Mouse (Mus musculus) MEL (cell line): ENCODE measurements at regions not wholly inside any gene's neighbourhood (a gene's known extent, or its start where the extent isn't known, plus 50 kb on each side); places are given as distances from the start of the nearest gene placed in this dataset.

ENCODE experiments used
- DNase-seq: peaks from one replicate; pipeline ENCODE4 v3.0.0; 2011; ENCODE audit warnings: low read depth, low spot score
- H3K27ac ChIP-seq: 2 replicates; pipeline ENCODE4 v1.5.1; 2012; ENCODE audit warnings: low read depth, mild to moderate bottlenecking, control low read depth, low read length, moderate library complexity; ENCODE audit not compliant: control insufficient read depth
- H3K27me3 ChIP-seq, 2 experiments: fragments of 150-350 bp in 1 of 2; sonication (generic) in 1 of 2; 2 replicates each; pipeline ENCODE4 v1.6.1; 2012; ENCODE audit warnings: low read length in 2 of 2, mild to moderate bottlenecking in 2 of 2, improper control_type of control experiment in 1 of 2, moderate library complexity in 1 of 2; ENCODE audit not compliant: insufficient read depth in 2 of 2, control insufficient read depth in 1 of 2
- H3K36me3 ChIP-seq, 2 experiments: 2 replicates each; pipeline ENCODE4 v1.6.1; 2012 to 2014; ENCODE audit warnings: low read length in 2 of 2, improper control_type of control experiment in 1 of 2, inconsistent platforms in 1 of 2, mild to moderate bottlenecking in 1 of 2; ENCODE audit not compliant: insufficient read depth in 2 of 2, control insufficient read depth in 1 of 2
- H3K4me1 ChIP-seq, 2 experiments: fragments of 150-350 bp in 1 of 2; sonication (generic) in 1 of 2; 2 replicates each; pipeline ENCODE4 v1.6.1; 2012; ENCODE audit warnings: low read length in 2 of 2, improper control_type of control experiment in 1 of 2, mild to moderate bottlenecking in 1 of 2; ENCODE audit not compliant: insufficient read depth in 2 of 2, control insufficient read depth in 1 of 2
- H3K4me3 ChIP-seq, 2 experiments: fragments of 150-350 bp in 1 of 2; sonication (generic) in 1 of 2; 2 replicates each; pipeline ENCODE4 v1.5.1; 2012; ENCODE audit warnings: low read depth in 2 of 2, low read length in 2 of 2, mild to moderate bottlenecking in 2 of 2, moderate library complexity in 2 of 2, control low read depth in 1 of 2, improper control_type of control experiment in 1 of 2; ENCODE audit not compliant: control insufficient read depth in 1 of 2, insufficient read depth in 1 of 2
- H3K79me2 ChIP-seq: 2 replicates; pipeline ENCODE4 v1.6.1; 2012; ENCODE audit warnings: mild to moderate bottlenecking, low read length, moderate library complexity; ENCODE audit not compliant: control insufficient read depth, poor library complexity, insufficient read depth
- H3K9ac ChIP-seq: 2 replicates; pipeline ENCODE4 v1.6.1; 2012; ENCODE audit warnings: low read depth, mild to moderate bottlenecking, control low read depth, low read length, moderate library complexity; ENCODE audit not compliant: control insufficient read depth, poor library complexity, severe bottlenecking
- H3K9me3 ChIP-seq: fragments of 150-350 bp; sonication (generic); replicated peaks from 2 replicates; pipeline ENCODE4 v1.6.1; 2012; ENCODE audit warnings: mild to moderate bottlenecking, low read length, improper control_type of control experiment, moderate library complexity; ENCODE audit not compliant: insufficient read depth
- CTCF ChIP-seq, 3 experiments: IDR thresholded peaks in 2 of 3; conservative IDR thresholded peaks in 1 of 3; 2 replicates each; pipeline ENCODE4 v1.5.1; 2011 to 2012; ENCODE audit warnings: low read length in 3 of 3, low read depth in 2 of 3, mild to moderate bottlenecking in 2 of 3, improper control_type of control experiment in 1 of 3, inconsistent platforms in 1 of 3, mixed read lengths in 1 of 3, moderate library complexity in 1 of 3; ENCODE audit not compliant: control insufficient read depth in 1 of 3, insufficient read depth in 1 of 3, poor library complexity in 1 of 3, severe bottlenecking in 1 of 3
- ETS1 ChIP-seq: IDR thresholded peaks from 2 replicates; pipeline ENCODE4 v1.6.1; 2012; ENCODE audit warnings: low read depth, mild to moderate bottlenecking, inconsistent platforms, low read length, improper control_type of control experiment, moderate library complexity
- GABPA ChIP-seq: IDR thresholded peaks from 2 replicates; pipeline ENCODE4 v1.6.1; 2012; ENCODE audit warnings: low read depth, mild to moderate bottlenecking, inconsistent platforms, low read length, improper control_type of control experiment, moderate library complexity
- GATA1 ChIP-seq: IDR thresholded peaks from 2 replicates; pipeline ENCODE4 v1.6.1; 2011; ENCODE audit warnings: low read depth, low read length, improper control_type of control experiment
- JUND ChIP-seq: IDR thresholded peaks from 2 replicates; pipeline ENCODE4 v1.6.1; 2011; ENCODE audit warnings: low read depth, mild to moderate bottlenecking, improper control_type of control experiment, low read length
- MAX ChIP-seq: IDR thresholded peaks from 2 replicates; pipeline ENCODE4 v1.6.1; 2011; ENCODE audit warnings: low read length, improper control_type of control experiment
- MEF2A ChIP-seq: IDR thresholded peaks from 2 replicates; pipeline ENCODE4 v1.6.1; 2014; ENCODE audit warnings: low read depth, mild to moderate bottlenecking, inconsistent platforms, low read length, improper control_type of control experiment; ENCODE audit not compliant: poor library complexity, insufficient replicate concordance, severe bottlenecking; ENCODE audit errors: extremely low read depth
- MXI1 ChIP-seq: IDR thresholded peaks from 2 replicates; pipeline ENCODE4 v1.6.1; 2011; ENCODE audit warnings: mild to moderate bottlenecking, low read depth, low read length, improper control_type of control experiment
- MYB ChIP-seq: IDR thresholded peaks from 2 replicates; pipeline ENCODE4 v1.6.1; 2011; ENCODE audit warnings: mild to moderate bottlenecking, low read depth, low read length, improper control_type of control experiment
- MYC ChIP-seq: IDR thresholded peaks from 2 replicates; pipeline ENCODE4 v1.6.1; 2011; ENCODE audit warnings: low read depth, mild to moderate bottlenecking, low read length, improper control_type of control experiment, moderate library complexity
- NELFE ChIP-seq: IDR thresholded peaks from 2 replicates; pipeline ENCODE4 v1.6.1; 2011; ENCODE audit warnings: low read depth, low read length, improper control_type of control experiment
- NRF1 ChIP-seq: IDR thresholded peaks from 2 replicates; pipeline ENCODE4 v1.6.1; 2014; ENCODE audit warnings: low read depth, mild to moderate bottlenecking, inconsistent platforms, low read length, improper control_type of control experiment, moderate library complexity; ENCODE audit not compliant: poor library complexity, insufficient read depth, severe bottlenecking
- POLR2AphosphoS2 ChIP-seq: IDR thresholded peaks from 2 replicates; pipeline ENCODE4 v1.6.1; 2011; ENCODE audit warnings: low read length, improper control_type of control experiment
- RCOR1 ChIP-seq: IDR thresholded peaks from 2 replicates; pipeline ENCODE4 v1.6.1; 2012; ENCODE audit warnings: low read depth, mild to moderate bottlenecking, inconsistent platforms, low read length, improper control_type of control experiment
- SIN3A ChIP-seq: IDR thresholded peaks from 2 replicates; pipeline ENCODE4 v1.6.1; 2012; ENCODE audit warnings: low read length, improper control_type of control experiment, inconsistent platforms
- SMC3 ChIP-seq: IDR thresholded peaks from 2 replicates; pipeline ENCODE4 v1.6.1; 2011; ENCODE audit warnings: low read depth, low read length, improper control_type of control experiment
- TAL1 ChIP-seq: IDR thresholded peaks from 2 replicates; pipeline ENCODE4 v1.6.1; 2012; ENCODE audit warnings: mild to moderate bottlenecking, inconsistent platforms, low read length, moderate library complexity, mixed read lengths
- TCF12 ChIP-seq: IDR thresholded peaks from 2 replicates; pipeline ENCODE4 v1.6.1; 2014; ENCODE audit warnings: low read depth, mild to moderate bottlenecking, inconsistent platforms, low read length, improper control_type of control experiment, moderate library complexity
- USF1 ChIP-seq: IDR thresholded peaks from 2 replicates; pipeline ENCODE4 v1.6.1; 2014; ENCODE audit warnings: low read depth, mild to moderate bottlenecking, inconsistent platforms, low read length, improper control_type of control experiment, moderate library complexity
- USF2 ChIP-seq, 2 experiments: IDR thresholded peaks; 2 replicates each; pipeline ENCODE4 v1.6.1; 2011 to 2012; ENCODE audit warnings: improper control_type of control experiment in 2 of 2, low read length in 2 of 2, borderline replicate concordance in 1 of 2, inconsistent platforms in 1 of 2, low read depth in 1 of 2, mild to moderate bottlenecking in 1 of 2; ENCODE audit not compliant: insufficient read depth in 1 of 2
- ZC3H11A ChIP-seq: IDR thresholded peaks from 2 replicates; pipeline ENCODE4 v1.6.1; 2012; ENCODE audit warnings: low read depth, mild to moderate bottlenecking, inconsistent platforms, low read length, improper control_type of control experiment
- ZKSCAN1 ChIP-seq: IDR thresholded peaks from 2 replicates; pipeline ENCODE4 v1.6.1; 2012; ENCODE audit warnings: low read depth, mild to moderate bottlenecking, inconsistent platforms, low read length, improper control_type of control experiment, moderate library complexity
- ZMIZ1 ChIP-seq: IDR thresholded peaks from 2 replicates; pipeline ENCODE4 v1.6.1; 2012; ENCODE audit warnings: low read depth, mild to moderate bottlenecking, inconsistent platforms, low read length, improper control_type of control experiment, moderate library complexity

DNA sequence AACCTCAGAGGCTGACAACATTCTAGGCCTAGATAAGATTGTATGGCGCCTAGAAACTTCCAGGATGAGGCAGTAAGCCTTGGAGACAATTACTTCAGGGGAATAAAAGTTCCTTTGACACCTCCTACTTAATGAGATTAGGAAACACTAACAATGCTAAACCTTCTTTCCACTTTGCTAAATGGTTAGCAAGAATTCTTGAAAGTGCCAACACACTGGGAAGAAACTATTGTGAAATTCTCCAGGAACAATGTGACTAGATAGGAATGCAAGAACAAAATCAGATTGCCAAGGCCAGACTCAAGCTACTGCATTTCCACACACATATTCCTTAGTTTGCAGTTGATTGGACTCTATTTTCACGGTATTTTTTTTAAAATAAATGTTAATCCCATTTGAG lies 76.0 kb upstream of the Dpyd start:
- no peaks in the 10 kb centered on the region for H3K36me3 ChIP-seq
- no peaks in the 10 kb centered on the region for H3K9me3 ChIP-seq
- H3K27me3 ChIP-seq: no peaks in the 10 kb centered on the region
- no peak overlapping the region for H3K27ac ChIP-seq
- TF ChIP-seq ZMIZ1 (no peak), NRF1 (no peak), CTCF (IDR thresholded peaks at IDR 0.05 in 2 of 3, conservative IDR thresholded peaks at IDR 0.05 in 1 of 3; ENCODE audit: control insufficient read depth in 1 of 3, insufficient read depth in 1 of 3, low read depth in 2 of 3, low read length in 3 of 3, poor library complexity in 1 of 3, severe bottlenecking in 1 of 3) (no peak), SIN3A (no peak), GABPA (no peak), GATA1 (no peak), RCOR1 (no peak), USF2 (IDR thresholded peaks at IDR 0.05; ENCODE audit: borderline replicate concordance in 1 of 2, insufficient read depth in 1 of 2, low read depth in 1 of 2, low read length in 2 of 2) (no peak)
- DNase-seq: no peak
- H3K4me3 ChIP-seq: no peak overlapping the region
- no peaks in the 10 kb centered on the region for H3K79me2 ChIP-seq
- no peaks in the 10 kb centered on the region for H3K4me1 ChIP-seq
- H3K9ac ChIP-seq: no peak overlapping the region

DNA sequence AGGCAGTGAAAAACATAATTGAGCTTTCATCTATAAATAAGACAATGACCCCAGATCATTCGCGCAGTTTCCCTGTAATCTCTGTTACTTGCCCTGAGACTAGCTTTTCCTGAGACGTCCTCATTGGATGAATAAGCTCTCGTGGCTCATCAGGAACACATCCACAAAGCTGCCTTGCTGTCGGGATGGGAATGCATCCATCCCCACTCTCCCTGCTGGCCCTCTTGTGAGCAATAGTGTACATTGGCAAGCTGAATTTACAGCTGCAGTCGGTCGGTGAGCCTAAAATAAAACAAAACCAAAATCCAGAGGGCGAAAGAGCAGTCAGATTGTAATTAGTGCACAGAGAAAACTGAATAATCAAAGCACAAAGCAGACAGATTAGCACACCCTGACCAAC lies 74.5 kb upstream of the Dpyd start:
- Histone ChIP-seq H3K9ac (no peak overlapping the region), H3K79me2 (no peaks in the 10 kb centered on the region), H3K4me3 (no peak overlapping the region), H3K4me1 (no peaks in the 10 kb centered on the region), H3K27ac (no peak overlapping the region)
- TF ChIP-seq POLR2AphosphoS2 (no peak), MAX (no peak), TCF12 (no peak), CTCF (IDR thresholded peaks at IDR 0.05 in 2 of 3, conservative IDR thresholded peaks at IDR 0.05 in 1 of 3; ENCODE audit: control insufficient read depth in 1 of 3, insufficient read depth in 1 of 3, low read depth in 2 of 3, low read length in 3 of 3, poor library complexity in 1 of 3, severe bottlenecking in 1 of 3) (no peak), GABPA (no peak), MXI1 (no peak), TAL1 (no peak), GATA1 (no peak), ZMIZ1 (no peak), JUND (no peak), NRF1 (no peak), ZC3H11A (no peak), ZKSCAN1 (no peak), USF1 (no peak), MYC (no peak), SMC3 (no peak), MEF2A (no peak), MYB (no peak), ETS1 (no peak), NELFE (no peak)
- TF ChIP-seq, all 39 proteins: peak for 0
- H3K9me3 ChIP-seq: no peaks in the 10 kb centered on the region
- no peak for DNase-seq
- H3K36me3 ChIP-seq: no peaks in the 10 kb centered on the region
- no peaks in the 10 kb centered on the region for H3K27me3 ChIP-seq
